Mouse (Mus musculus): ENCODE results near the gene Ly6g5c. TPM values are rescaled to one million over a fixed set of nuclear protein-coding genes. Genes with fewer than 3 reads are reported as not detected.

Gene Ly6g5c
- polyA plus RNA-seq, 1 experiment = not detected

- TF ChIP-seq FLI1 (IDR thresholded peaks at IDR 0.05; ENCODE audit: low read length) (no peak), GATA1 (IDR thresholded peaks at IDR 0.05; ENCODE audit: borderline replicate concordance, low read length) (no peak)
- Histone ChIP-seq H3K36me3 (replicated peaks; ENCODE audit: low read length) (peaks cover 46% of the 10 kb centered on the region), H3K9me3 (no peaks in the 10 kb centered on the region), H3K27me3 (replicated peaks) (no peaks in the 10 kb centered on the region), H3K4me1 (peaks cover 69% of the 10 kb centered on the region), H3K4me3 (replicated peaks) (peak overlapping the region; percentile 96)
These were observed 17.0 kb downstream of the Ly6g5c start for GRCm38 (mm10) chr17:35125081-35125480.

- H3K27me3 ChIP-seq (replicated peaks) = no peaks in the 10 kb centered on the region
- peak overlapping the region; percentile 96 for H3K4me3 ChIP-seq (replicated peaks)
- TF ChIP-seq GATA1 (IDR thresholded peaks at IDR 0.05; ENCODE audit: borderline replicate concordance, low read length) (no peak), FLI1 (IDR thresholded peaks at IDR 0.05; ENCODE audit: low read length) (no peak)
- H3K9me3 ChIP-seq = no peaks in the 10 kb centered on the region
- peaks cover 69% of the 10 kb centered on the region for H3K4me1 ChIP-seq
- peaks cover 50% of the 10 kb centered on the region for H3K36me3 ChIP-seq (replicated peaks; ENCODE audit: low read length)
These were observed 17.5 kb downstream of the Ly6g5c start for GRCm38 (mm10) chr17:35125578-35125977.

DNA sequence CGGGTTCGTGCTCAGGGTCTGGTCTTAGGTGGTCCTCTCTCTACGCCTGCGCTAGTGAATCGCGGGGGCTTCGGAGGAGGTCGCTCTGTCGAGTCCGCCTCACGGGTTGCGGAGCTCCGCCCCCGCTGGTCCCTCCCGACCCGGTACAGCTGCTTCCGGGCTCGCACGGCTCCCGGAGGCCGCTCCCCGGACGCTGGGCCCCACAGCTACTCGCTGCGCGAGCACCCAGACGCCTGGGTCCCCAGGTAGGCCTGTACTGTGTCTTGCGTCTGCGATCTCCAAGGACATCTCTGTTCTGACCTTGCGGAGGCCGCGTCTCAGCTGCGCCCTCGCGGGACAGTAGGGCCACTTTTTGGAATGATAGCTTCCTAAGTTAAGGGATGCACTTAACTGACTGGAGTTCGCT lies 18.1 kb downstream of the Ly6g5c start, which contains the start of gene D17H6S53E:
Gene D17H6S53E (plus strand): TSS at position 168 of the 406 bp plus-strand sequence.
- H3K4me1 ChIP-seq = peaks cover 74% of the 10 kb centered on the region
- TF ChIP-seq FLI1 (IDR thresholded peaks at IDR 0.05; ENCODE audit: low read length) (no peak; the same call in 1 of the 2 replicates), GATA1 (IDR thresholded peaks at IDR 0.05; ENCODE audit: borderline replicate concordance, low read length) (no peak)
- H3K36me3 ChIP-seq (replicated peaks; ENCODE audit: low read length) = peaks cover 56% of the 10 kb centered on the region
- H3K9me3 ChIP-seq = no peaks in the 10 kb centered on the region
- no peaks in the 10 kb centered on the region for H3K27me3 ChIP-seq (replicated peaks)
- H3K4me3 ChIP-seq (replicated peaks) = peak within 1 kb of the TSS; percentile 96

DNA sequence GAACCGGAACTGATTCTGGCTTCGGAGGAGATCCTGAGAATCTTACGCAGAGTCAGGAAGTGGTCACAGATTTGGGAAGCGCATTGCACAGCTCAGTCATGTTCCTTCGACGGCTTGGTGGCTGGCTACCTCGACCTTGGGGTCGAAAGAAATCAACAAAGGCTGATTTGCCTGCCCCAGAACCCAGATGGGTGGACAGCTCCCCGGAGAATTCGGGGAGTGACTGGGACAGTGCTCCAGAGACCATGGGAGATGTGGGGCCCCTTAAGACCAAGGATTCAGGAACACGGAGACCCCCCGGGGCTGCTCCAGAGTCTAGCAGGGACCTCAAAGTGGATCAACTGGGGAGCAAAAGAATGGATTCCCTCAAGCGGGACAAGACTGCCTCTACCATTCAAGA lies 18.9 kb downstream of the Ly6g5c start:
- H3K4me3 ChIP-seq (replicated peaks) = peak overlapping the region; percentile 96
- no peaks in the 10 kb centered on the region for H3K9me3 ChIP-seq
- H3K27me3 ChIP-seq (replicated peaks) = no peaks in the 10 kb centered on the region
- TF ChIP-seq GATA1 (IDR thresholded peaks at IDR 0.05; ENCODE audit: borderline replicate concordance, low read length) (no peak), FLI1 (IDR thresholded peaks at IDR 0.05; ENCODE audit: low read length) (no peak)
- peaks cover 76% of the 10 kb centered on the region for H3K4me1 ChIP-seq
- peaks cover 59% of the 10 kb centered on the region for H3K36me3 ChIP-seq (replicated peaks; ENCODE audit: low read length)

GRCm38 (mm10) chr17:35128996-35129395 lies 20.9 kb downstream of the Ly6g5c start:
- H3K27me3 ChIP-seq (replicated peaks) = no peaks in the 10 kb centered on the region
- H3K4me3 ChIP-seq (replicated peaks) = no peak overlapping the region
- H3K36me3 ChIP-seq (replicated peaks; ENCODE audit: low read length) = peaks cover 48% of the 10 kb centered on the region
- TF ChIP-seq GATA1 (IDR thresholded peaks at IDR 0.05; ENCODE audit: borderline replicate concordance, low read length) (no peak), FLI1 (IDR thresholded peaks at IDR 0.05; ENCODE audit: low read length) (no peak)
- no peaks in the 10 kb centered on the region for H3K9me3 ChIP-seq
- peaks cover 71% of the 10 kb centered on the region for H3K4me1 ChIP-seq

DNA sequence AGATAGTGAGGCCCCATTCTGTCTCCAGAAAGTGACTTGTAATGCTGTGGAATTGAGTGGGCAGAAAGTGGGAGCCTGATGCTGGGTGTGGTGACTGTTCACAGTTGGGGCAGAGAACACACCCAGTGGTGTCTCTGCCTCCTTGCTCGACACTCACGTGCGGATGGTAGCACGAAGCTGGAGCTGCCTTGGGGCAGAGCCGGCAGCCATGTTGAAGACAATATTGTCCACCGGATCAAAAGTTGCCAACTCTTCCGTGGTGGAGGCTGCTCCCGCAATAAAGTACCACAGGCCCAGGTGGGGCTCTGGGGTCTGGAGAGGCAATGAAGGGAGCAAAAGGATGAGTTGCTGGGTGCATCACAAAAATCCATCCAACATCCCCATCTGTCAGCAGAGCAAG lies 23.0 kb downstream of the Ly6g5c start:
- H3K4me1 ChIP-seq = peaks cover 56% of the 10 kb centered on the region
- H3K27me3 ChIP-seq (replicated peaks) = no peaks in the 10 kb centered on the region
- TF ChIP-seq GATA1 (IDR thresholded peaks at IDR 0.05; ENCODE audit: borderline replicate concordance, low read length) (no peak), FLI1 (IDR thresholded peaks at IDR 0.05; ENCODE audit: low read length) (no peak)
- H3K4me3 ChIP-seq (replicated peaks) = peak overlapping the region; percentile 53
- peaks cover 37% of the 10 kb centered on the region for H3K36me3 ChIP-seq (replicated peaks; ENCODE audit: low read length)
- no peaks in the 10 kb centered on the region for H3K9me3 ChIP-seq

GRCm38 (mm10) chr17:35131500-35132173 lies 23.6 kb downstream of the Ly6g5c start, which contains the start of gene Apom:
Gene Apom, minus strand, starts transcription at chr17:35132050.
- peaks cover 37% of the 10 kb centered on the region for H3K36me3 ChIP-seq (replicated peaks; ENCODE audit: low read length)
- no peaks in the 10 kb centered on the region for H3K27me3 ChIP-seq (replicated peaks)
- peak within 1 kb of the TSS; percentile 53 for H3K4me3 ChIP-seq (replicated peaks)
- TF ChIP-seq FLI1 (IDR thresholded peaks at IDR 0.05; ENCODE audit: low read length) (no peak), GATA1 (IDR thresholded peaks at IDR 0.05; ENCODE audit: borderline replicate concordance, low read length) (no peak)
- peaks cover 56% of the 10 kb centered on the region for H3K4me1 ChIP-seq
- no peaks in the 10 kb centered on the region for H3K9me3 ChIP-seq

DNA sequence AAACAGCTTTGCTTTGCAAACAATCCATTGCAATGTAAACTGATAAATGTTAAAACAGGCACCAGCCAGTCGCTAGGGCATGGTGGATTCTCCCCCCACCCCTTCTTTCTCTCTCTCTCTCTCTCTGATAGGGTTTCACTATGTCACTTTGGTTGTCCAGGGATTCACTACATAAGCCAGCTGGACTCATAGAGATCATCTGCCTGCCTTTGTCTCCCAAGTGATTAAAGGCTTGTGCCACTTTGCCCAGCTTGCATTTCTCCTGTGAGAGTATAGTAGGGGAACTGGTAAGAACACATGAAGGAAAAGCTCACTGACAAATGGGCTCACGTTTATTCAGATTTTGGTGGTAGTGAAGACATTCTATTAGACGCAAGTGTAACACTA lies 24.1 kb downstream of the Ly6g5c start:
- Histone ChIP-seq H3K4me3 (replicated peaks) (no peak overlapping the region), H3K9me3 (no peaks in the 10 kb centered on the region), H3K4me1 (peaks cover 56% of the 10 kb centered on the region), H3K36me3 (replicated peaks; ENCODE audit: low read length) (peaks cover 36% of the 10 kb centered on the region), H3K27me3 (replicated peaks) (no peaks in the 10 kb centered on the region)
- TF ChIP-seq GATA1 (IDR thresholded peaks at IDR 0.05; ENCODE audit: borderline replicate concordance, low read length) (no peak), FLI1 (IDR thresholded peaks at IDR 0.05; ENCODE audit: low read length) (no peak)

GRCm38 (mm10) chr17:35133517-35133916 lies 25.4 kb downstream of the Ly6g5c start:
- Histone ChIP-seq H3K27me3 (replicated peaks) (no peaks in the 10 kb centered on the region), H3K4me3 (replicated peaks) (no peak overlapping the region), H3K36me3 (replicated peaks; ENCODE audit: low read length) (peaks cover 37% of the 10 kb centered on the region), H3K4me1 (peaks cover 58% of the 10 kb centered on the region), H3K9me3 (no peaks in the 10 kb centered on the region)
- TF ChIP-seq GATA1 (IDR thresholded peaks at IDR 0.05; ENCODE audit: borderline replicate concordance, low read length) (no peak), FLI1 (IDR thresholded peaks at IDR 0.05; ENCODE audit: low read length) (no peak)

- TF ChIP-seq FLI1 (IDR thresholded peaks at IDR 0.05; ENCODE audit: low read length) = peak; percentile 94; the same call in 1 of the 2 replicates
- TF ChIP-seq GATA1 (IDR thresholded peaks at IDR 0.05; ENCODE audit: borderline replicate concordance, low read length) = no peak
- Histone ChIP-seq H3K36me3 (replicated peaks; ENCODE audit: low read length) (peaks cover 41% of the 10 kb centered on the region), H3K27me3 (replicated peaks) (no peaks in the 10 kb centered on the region), H3K9me3 (no peaks in the 10 kb centered on the region), H3K4me1 (peaks cover 60% of the 10 kb centered on the region), H3K4me3 (replicated peaks) (peak within 1 kb of the TSS; percentile 93)
These were observed 26.9 kb downstream of the Ly6g5c start, which contains the start of gene Bag6 for GRCm38 (mm10) chr17:35134801-35135590. Gene Bag6, plus strand, starts transcription at chr17:35135178.

Data from megakaryocyte, embryonic 14.5 days (primary cell).